Mouse (Mus musculus) intestine, postnatal 0 days (tissue): Measurements from ENCODE around the gene Bcam. TPM values are rescaled to one million over a fixed set of nuclear protein-coding genes. Genes with fewer than 3 reads are reported as not detected.

Source experiments
- ATAC-seq: fragments of 200-750 bp; cut with Nextera tagmentation; 2 replicates; pipeline ENCODE4 v1.8.0; 2017; ENCODE audit warnings: mild to moderate bottlenecking, moderate TSS enrichment, moderate library complexity
- H3K27ac ChIP-seq: fragments of 300-500 bp; sonication (generic); 2 replicates; pipeline ENCODE4 v1.5.1; 2014; ENCODE audit warnings: mild to moderate bottlenecking, low read depth, low read length, moderate library complexity
- H3K27me3 ChIP-seq: fragments of 300-500 bp; sonication (generic); replicated peaks from 2 replicates; pipeline ENCODE4 v1.6.1; 2014; ENCODE audit warnings: low read length, mixed read lengths; ENCODE audit not compliant: control insufficient read depth, insufficient read depth
- H3K36me3 ChIP-seq: fragments of 300-500 bp; sonication (generic); 2 replicates; pipeline ENCODE4 v1.6.1; 2014; ENCODE audit warnings: mild to moderate bottlenecking, moderate library complexity; ENCODE audit not compliant: control insufficient read depth, insufficient read depth
- H3K4me1 ChIP-seq: fragments of 300-500 bp; sonication (generic); replicated peaks from 2 replicates; pipeline ENCODE4 v1.6.1; 2014; ENCODE audit warnings: antibody characterized with exemption, low read length, mixed read lengths; ENCODE audit not compliant: control insufficient read depth, insufficient read depth
- H3K4me2 ChIP-seq: fragments of 300-500 bp; sonication (generic); replicated peaks from 2 replicates; pipeline ENCODE4 v1.6.1; 2014; ENCODE audit warnings: low read depth, mild to moderate bottlenecking, moderate library complexity
- H3K4me3 ChIP-seq: fragments of 300-500 bp; sonication (generic); 2 replicates; pipeline ENCODE4 v1.5.1; 2014; ENCODE audit warnings: low read depth, low read length
- H3K9ac ChIP-seq: fragments of 300-500 bp; sonication (generic); 2 replicates; pipeline ENCODE4 v1.6.1; 2014; ENCODE audit warnings: mild to moderate bottlenecking, low read depth, low read length
- H3K9me3 ChIP-seq: fragments of 300-500 bp; sonication (generic); 2 replicates; pipeline ENCODE4 v1.6.1; 2016; ENCODE audit warnings: mixed run types; ENCODE audit not compliant: control insufficient read depth
- CTCF ChIP-seq: sonication (generic); IDR thresholded peaks from 2 replicates; pipeline ENCODE4 v1.5.1; 2016; ENCODE audit warnings: low read depth, mild to moderate bottlenecking, control low read depth, antibody characterized with exemption, moderate library complexity
- WGBS: fragments of 180-500 bp; shearing (Covaris S2); extraction: QIAGEN DNeasy Blood & Tissue Kit; methylation state at CpG from one replicate; pipeline ENCODE4 v1.1.7; 2014; 5-methylcytosine and 5-hydroxymethylcytosine counted together
- polyA plus RNA-seq: library from polyadenylated mRNA; unstranded; fragments of >200 nt; fragmentation: Nextera tagmentation; extraction: Ambion mirVana; gene quantifications from 2 replicates; pipeline ENCODE4 v1.2.1, GENCODE M21; 2015

The Bcam gene
- polyA plus RNA-seq, 1 experiment from 2014 or later: 36.2 TPM

DNA sequence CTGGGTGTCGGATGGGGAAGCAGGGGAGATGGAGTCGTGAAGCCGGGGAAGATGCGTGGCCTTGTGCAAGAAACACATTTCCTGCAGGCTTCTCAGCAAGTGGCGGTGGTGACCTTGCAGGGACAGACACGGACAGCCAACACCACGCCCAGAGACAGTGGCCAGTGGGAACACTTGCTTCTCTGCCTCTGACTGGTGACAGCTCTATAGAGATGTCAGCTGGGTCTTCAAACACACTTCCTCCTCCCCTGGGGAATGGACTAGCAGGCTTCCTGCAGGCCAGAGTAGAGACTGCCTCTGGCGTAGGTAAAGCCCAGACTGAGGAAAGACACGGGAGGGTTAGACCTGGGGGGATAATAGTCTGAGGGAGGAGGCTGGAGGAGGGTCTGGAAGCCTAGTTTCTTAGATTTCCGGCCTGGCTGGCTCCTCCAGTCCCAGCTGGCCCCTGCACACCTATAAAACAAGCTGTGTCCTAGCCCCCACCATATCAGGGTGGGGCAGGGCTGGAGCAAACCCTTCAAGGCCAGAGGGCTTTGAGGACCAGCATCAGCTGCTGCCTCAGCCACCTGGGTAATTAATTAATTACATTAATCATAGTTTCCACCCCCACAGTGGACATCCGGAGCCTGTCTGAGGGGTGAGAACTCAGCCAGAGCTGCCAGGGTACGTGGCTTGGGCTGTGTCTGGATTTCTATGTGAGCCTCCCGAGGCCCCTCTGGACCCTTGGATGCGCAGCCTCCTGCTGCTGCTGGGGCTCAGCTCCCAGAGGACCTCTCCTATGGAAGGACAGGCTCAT, 26.0 kb downstream of the Bcam start:
- no peak for ATAC-seq
- no peak overlapping the region for H3K9ac ChIP-seq
- WGBS: 47% methylated on average over 14 of the region's 14 CpGs
- H3K36me3 ChIP-seq: peaks cover 34% of the 10 kb centered on the region; the same call in 1 of the 2 replicates
- H3K4me3 ChIP-seq: no peak overlapping the region
- peak overlapping the region; percentile 13; the same call in 1 of the 2 replicates for H3K4me2 ChIP-seq
- H3K4me1 ChIP-seq: peaks cover 10% of the 10 kb centered on the region; the same call in 1 of the 2 replicates
- H3K9me3 ChIP-seq: no peaks in the 10 kb centered on the region
- TF ChIP-seq CTCF: no peak
- H3K27me3 ChIP-seq: no peaks in the 10 kb centered on the region
- H3K27ac ChIP-seq: peak overlapping the region; percentile 50

- no peak overlapping the region for H3K4me2 ChIP-seq
- H3K36me3 ChIP-seq: peaks cover 35% of the 10 kb centered on the region; the same call in 1 of the 2 replicates
- no peak overlapping the region for H3K9ac ChIP-seq
- 78% methylated on average over 6 of the region's 6 CpGs for WGBS
- H3K4me3 ChIP-seq: no peak overlapping the region
- no peaks in the 10 kb centered on the region for H3K9me3 ChIP-seq
- peaks cover 10% of the 10 kb centered on the region; the same call in 1 of the 2 replicates for H3K4me1 ChIP-seq
- no peaks in the 10 kb centered on the region for H3K27me3 ChIP-seq
- no peak overlapping the region for H3K27ac ChIP-seq
- TF ChIP-seq CTCF: no peak
- no peak for ATAC-seq
Measured at GRCm38 (mm10) chr7:19743791-19744190, 27.0 kb downstream of the Bcam start.

- H3K36me3 ChIP-seq: peaks cover 44% of the 10 kb centered on the region
- peaks cover 10% of the 10 kb centered on the region; the same call in 1 of the 2 replicates for H3K4me1 ChIP-seq
- H3K9me3 ChIP-seq: no peaks in the 10 kb centered on the region
- H3K27ac ChIP-seq: no peak overlapping the region
- H3K4me3 ChIP-seq: no peak overlapping the region
- no peak overlapping the region for H3K4me2 ChIP-seq
- no peak for ATAC-seq
- TF ChIP-seq CTCF: no peak
- H3K27me3 ChIP-seq: no peaks in the 10 kb centered on the region
- H3K9ac ChIP-seq: no peak overlapping the region
- WGBS: 44% methylated on average over 5 of the region's 5 CpGs
Measured at GRCm38 (mm10) chr7:19742468-19742867, 28.3 kb downstream of the Bcam start.

DNA sequence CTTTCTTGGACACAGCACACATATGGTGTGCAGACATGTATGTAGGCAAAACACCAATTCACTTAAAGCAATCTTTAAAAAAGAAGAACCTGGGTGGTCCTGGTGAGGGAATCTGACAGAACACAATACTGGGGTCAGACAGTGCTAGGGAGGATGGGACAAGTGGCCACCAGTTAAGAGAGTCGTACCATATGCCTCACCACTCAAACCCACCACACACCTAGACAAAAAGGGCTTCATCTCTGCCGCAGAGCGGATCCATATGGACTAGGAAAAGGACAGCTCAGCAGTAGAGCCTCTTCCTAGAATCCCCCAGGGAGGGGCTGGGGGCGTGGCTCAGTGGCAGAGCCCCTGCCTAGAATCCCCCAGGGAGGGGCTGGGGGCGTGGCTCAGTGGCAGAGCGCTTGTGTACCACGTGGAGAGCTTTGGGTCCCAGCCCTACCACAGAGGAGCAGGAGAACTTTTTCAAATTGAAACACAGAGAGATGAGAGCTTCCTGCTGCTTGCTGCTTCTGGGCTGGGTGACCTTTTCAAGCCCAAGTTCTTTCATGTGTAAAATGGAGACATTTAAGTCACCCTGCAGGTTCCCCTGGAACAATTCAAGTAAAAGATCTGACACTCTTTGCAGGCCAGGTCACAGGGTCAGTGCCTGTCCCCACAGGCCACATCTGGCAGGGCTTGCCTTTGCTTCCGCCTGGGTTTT, 29.3 kb downstream of the Bcam start:
- Histone ChIP-seq H3K4me3 (no peak overlapping the region), H3K4me1 (peaks cover 2% of the 10 kb centered on the region; the same call in 1 of the 2 replicates), H3K27ac (no peak overlapping the region), H3K9me3 (no peaks in the 10 kb centered on the region), H3K4me2 (no peak overlapping the region), H3K9ac (no peak overlapping the region), H3K36me3 (peaks cover 54% of the 10 kb centered on the region), H3K27me3 (no peaks in the 10 kb centered on the region)
- 28% methylated on average over 8 of the region's 8 CpGs for WGBS
- TF ChIP-seq CTCF: no peak
- ATAC-seq: no peak

GRCm38 (mm10) chr7:19740269-19740668, 30.5 kb downstream of the Bcam start:
- peaks cover 56% of the 10 kb centered on the region for H3K36me3 ChIP-seq
- 88% methylated on average over 11 of the region's 11 CpGs for WGBS
- no peak overlapping the region for H3K27ac ChIP-seq

GRCm38 (mm10) chr7:19738771-19739170, 32.0 kb downstream of the Bcam start:
- no peak overlapping the region for H3K4me3 ChIP-seq

More at GRCm38 (mm10) chr7:19740269-19740668, 30.5 kb downstream of the Bcam start:
- no peak overlapping the region for H3K9ac ChIP-seq
- H3K4me2 ChIP-seq: no peak overlapping the region
- no peaks in the 10 kb centered on the region for H3K9me3 ChIP-seq
- H3K4me3 ChIP-seq: no peak overlapping the region
- no peaks in the 10 kb centered on the region for H3K4me1 ChIP-seq
- H3K27me3 ChIP-seq: no peaks in the 10 kb centered on the region
- no peak; the same call in 1 of the 2 replicates for ATAC-seq
- peak; percentile 41 for TF ChIP-seq CTCF

More at GRCm38 (mm10) chr7:19738771-19739170, 32.0 kb downstream of the Bcam start:
- Histone ChIP-seq H3K4me2 (no peak overlapping the region), H3K27ac (no peak overlapping the region), H3K9ac (no peak overlapping the region), H3K4me1 (no peaks in the 10 kb centered on the region), H3K36me3 (peaks cover 64% of the 10 kb centered on the region), H3K27me3 (no peaks in the 10 kb centered on the region), H3K9me3 (no peaks in the 10 kb centered on the region)
- TF ChIP-seq CTCF: peak; percentile 68
- 87% methylated on average over 3 of the region's 3 CpGs for WGBS
- ATAC-seq: no peak
